Mouse (Mus musculus) limb, embryonic 10.5 days (tissue): ENCODE measurements around the gene Padi2. TPM values are rescaled to one million over a fixed set of nuclear protein-coding genes. Genes with fewer than 3 reads are reported as not detected.

Experiments used
- DNase-seq: peaks from one replicate; pipeline ENCODE4 v3.0.0-alpha.2; 2017; ENCODE audit warnings: low spot score
- H3K27ac ChIP-seq: fragments of 300-500 bp; sonication (generic); 2 replicates; pipeline ENCODE4 v1.5.1; 2016; ENCODE audit warnings: mild to moderate bottlenecking
- H3K27me3 ChIP-seq: fragments of 300-500 bp; sonication (generic); 2 replicates; pipeline ENCODE4 v1.6.1; 2016; ENCODE audit warnings: low read depth, mild to moderate bottlenecking; ENCODE audit not compliant: poor library complexity, severe bottlenecking
- H3K36me3 ChIP-seq: fragments of 300-500 bp; sonication (generic); 2 replicates; pipeline ENCODE4 v1.6.1; 2016; ENCODE audit warnings: mild to moderate bottlenecking, moderate library complexity
- H3K4me1 ChIP-seq: fragments of 300-500 bp; sonication (generic); 2 replicates; pipeline ENCODE4 v1.6.1; 2016
- H3K4me3 ChIP-seq: fragments of 300-500 bp; sonication (generic); 2 replicates; pipeline ENCODE4 v1.5.1; 2016; ENCODE audit warnings: mild to moderate bottlenecking, moderate library complexity
- H3K9me3 ChIP-seq: fragments of 300-500 bp; sonication (generic); replicated peaks from 2 replicates; pipeline ENCODE4 v1.6.1; 2016; ENCODE audit warnings: mild to moderate bottlenecking
- WGBS: fragments of 180-500 bp; shearing (Covaris S2); methylation state at CpG from one replicate; pipeline ENCODE4 v1.1.7; 2016; 5-methylcytosine and 5-hydroxymethylcytosine counted together
- polyA plus RNA-seq: library from polyadenylated mRNA; unstranded; fragments of >200 nt; fragmentation: Nextera tagmentation; extraction: Ambion mirVana; gene quantifications from 2 replicates; pipeline ENCODE4 v1.2.1, GENCODE M21; 2016

Padi2 gene
- polyA plus RNA-seq, 1 experiment from 2014 or later, result 0.33 TPM

- WGBS, result 86% methylated on average over 20 of the region's 20 CpGs
- Histone ChIP-seq H3K36me3 (peaks cover 58% of the 10 kb centered on the region), H3K4me1 (peaks cover 27% of the 10 kb centered on the region), H3K27me3 (no peaks in the 10 kb centered on the region), H3K27ac (no peak overlapping the region), H3K4me3 (no peak overlapping the region), H3K9me3 (no peaks in the 10 kb centered on the region)
- no peak for DNase-seq
Observed at GRCm38 (mm10) chr4:140992215-140992614, 86.1 kb downstream of the Padi2 start.

GRCm38 (mm10) chr4:140993846-140994245 is 87.7 kb downstream of the Padi2 start:
- no peaks in the 10 kb centered on the region for H3K9me3 ChIP-seq
- no peak for DNase-seq
- H3K27me3 ChIP-seq, result no peaks in the 10 kb centered on the region
- 87% methylated on average over 8 of the region's 8 CpGs for WGBS
- peaks cover 72% of the 10 kb centered on the region for H3K36me3 ChIP-seq
- no peak overlapping the region for H3K27ac ChIP-seq
- H3K4me1 ChIP-seq, result peaks cover 12% of the 10 kb centered on the region; the same call in 1 of the 2 replicates
- H3K4me3 ChIP-seq, result no peak overlapping the region

DNA sequence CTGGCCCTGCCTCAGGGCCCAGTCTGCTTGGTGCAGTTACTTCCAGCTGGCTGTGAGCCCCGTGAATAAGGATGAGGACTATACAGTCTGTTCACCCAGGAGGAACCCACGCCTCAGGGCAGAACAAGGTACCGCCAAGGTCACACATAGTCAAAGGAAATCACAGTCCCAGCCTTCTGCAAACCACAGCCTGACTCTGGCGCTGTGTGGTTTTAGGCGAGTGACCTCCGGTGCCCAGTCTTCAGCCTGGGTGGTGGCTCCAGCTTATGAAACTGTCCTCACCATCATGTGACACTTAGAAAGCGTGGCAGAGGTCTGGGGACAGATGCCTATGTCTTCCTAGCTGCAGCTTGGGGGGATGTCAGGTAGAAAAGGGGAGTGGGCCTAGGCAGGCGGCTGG is 89.7 kb downstream of the Padi2 start:
- Histone ChIP-seq H3K9me3 (no peaks in the 10 kb centered on the region), H3K36me3 (peaks cover 88% of the 10 kb centered on the region), H3K4me1 (0 out of 2 replicates have a peak, but pooled peaks cover 8% of the 10 kb centered on the region), H3K4me3 (no peak overlapping the region), H3K27me3 (no peaks in the 10 kb centered on the region), H3K27ac (no peak overlapping the region)
- 86% methylated on average over 8 of the region's 8 CpGs for WGBS
- DNase-seq, result no peak

- H3K36me3 ChIP-seq, result peaks cover 95% of the 10 kb centered on the region
- 92% methylated on average over 9 of the region's 9 CpGs for WGBS
- 0 out of 2 replicates have a peak, but pooled peaks cover 3% of the 10 kb centered on the region for H3K4me1 ChIP-seq
Observed at GRCm38 (mm10) chr4:140996812-140997211, 90.7 kb downstream of the Padi2 start.

More at GRCm38 (mm10) chr4:140996812-140997211, 90.7 kb downstream of the Padi2 start:
- H3K27me3 ChIP-seq, result no peaks in the 10 kb centered on the region
- no peaks in the 10 kb centered on the region for H3K9me3 ChIP-seq
- no peak for DNase-seq
- no peak overlapping the region for H3K27ac ChIP-seq
- no peak overlapping the region for H3K4me3 ChIP-seq

Other genes with a start within 250 kb of the Padi2 start
- gene Arhgef10l, start 240.3 kb upstream of the Padi2 start, polyA plus RNA-seq, result 13.2 and 17.1 TPM in 2 replicates
- 70.6 and 95.2 TPM in 2 replicates for gene Rcc2, start 205.8 kb upstream of the Padi2 start, polyA plus RNA-seq
- gene Padi6, start 163.7 kb upstream of the Padi2 start, polyA plus RNA-seq, result not detected in 2 replicates
- 0.08 TPM in 1 of 2 replicates, not detected in the other for gene Padi4, start 132.1 kb upstream of the Padi2 start, polyA plus RNA-seq
- gene Padi3, start 95.7 kb upstream of the Padi2 start, polyA plus RNA-seq, result 1.3 and 1.5 TPM in 2 replicates
- 0.36 and 0.44 TPM in 2 replicates for gene Padi1, start 60.6 kb upstream of the Padi2 start, polyA plus RNA-seq
- gene Sdhb, start 54.9 kb downstream of the Padi2 start, polyA plus RNA-seq, result 428 and 436 TPM in 2 replicates
- 33.9 and 44.0 TPM in 2 replicates for gene Atp13a2, start 80.5 kb downstream of the Padi2 start, polyA plus RNA-seq
- gene Mfap2, start 104.1 kb downstream of the Padi2 start, polyA plus RNA-seq, result 444 and 521 TPM in 2 replicates
- gene Crocc, start 154.2 kb downstream of the Padi2 start, polyA plus RNA-seq, result 10.6 and 11.4 TPM in 2 replicates
- 67.9 and 82.8 TPM in 2 replicates for gene Necap2, start 172.0 kb downstream of the Padi2 start, polyA plus RNA-seq
- gene Spata21, start 182.0 kb downstream of the Padi2 start, polyA plus RNA-seq, result 0.18 TPM in 1 of 2 replicates, not detected in the other
- gene Szrd1, start 233.4 kb downstream of the Padi2 start, polyA plus RNA-seq, result 39.0 and 40.2 TPM in 2 replicates
- 27.1 and 32.2 TPM in 2 replicates for gene Fbxo42, start 241.6 kb downstream of the Padi2 start, polyA plus RNA-seq